Mouse (Mus musculus): Measurements from ENCODE around the gene Ccdc14. TPM values are rescaled to one million over a fixed set of nuclear protein-coding genes. Genes with fewer than 3 reads are reported as not detected.
"Not testable (repeated sequence)": the region's sequence is repeated elsewhere in the genome, so short reads cannot be mapped to it uniquely, and the experiment has no call there.

The Ccdc14 gene
- total and polyA plus RNA-seq, 2 experiments from 2014 or later = 1.8 to 3.4 TPM

DNA sequence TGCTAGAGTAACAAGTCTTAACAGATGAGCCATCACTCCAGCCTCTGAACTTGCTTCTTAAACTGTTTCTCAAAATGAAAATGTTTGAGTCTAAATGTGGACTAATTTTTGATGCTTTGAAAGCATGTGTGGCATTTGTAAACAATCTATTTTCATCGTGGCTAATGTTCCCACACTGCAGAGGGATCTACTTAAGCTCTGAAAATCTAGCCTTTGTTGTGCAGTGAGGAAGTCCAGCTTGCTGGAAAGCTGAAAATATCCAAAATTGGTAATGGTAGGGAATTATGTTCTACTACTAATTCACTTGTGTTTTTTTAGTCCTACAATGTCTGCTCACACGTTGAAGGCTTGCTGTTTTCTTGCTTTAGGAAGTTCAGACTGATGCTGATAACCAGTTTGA, 15.6 kb downstream of the Ccdc14 start:
- H3K4me2 ChIP-seq (ENCODE audit: low read depth, low read length) = no peak overlapping the region
- 81% methylated on average over 2 of the region's 2 CpGs for WGBS
- H3K4me1 ChIP-seq (ENCODE audit: insufficient read depth, low read length) = no peaks in the 10 kb centered on the region
- no peaks in the 10 kb centered on the region for H3K27me3 ChIP-seq (ENCODE audit: insufficient read depth, low read length)
- ATAC-seq (no peak), DNase-seq (ENCODE audit: low spot score) (no peak)
- H3K4me3 ChIP-seq (ENCODE audit: low read length) = no peak overlapping the region
- no peak for TF ChIP-seq CTCF (IDR thresholded peaks at IDR 0.05; ENCODE audit: low read depth)
- H3K9ac ChIP-seq (replicated peaks; ENCODE audit: low read length) = no peak overlapping the region
- H3K27ac ChIP-seq = no peak overlapping the region
- H3K36me3 ChIP-seq (ENCODE audit: insufficient read depth, low read length) = peaks cover 7% of the 10 kb centered on the region; the same call in 1 of the 2 replicates
- no peaks in the 10 kb centered on the region for H3K9me3 ChIP-seq (ENCODE audit: low read length)

DNA sequence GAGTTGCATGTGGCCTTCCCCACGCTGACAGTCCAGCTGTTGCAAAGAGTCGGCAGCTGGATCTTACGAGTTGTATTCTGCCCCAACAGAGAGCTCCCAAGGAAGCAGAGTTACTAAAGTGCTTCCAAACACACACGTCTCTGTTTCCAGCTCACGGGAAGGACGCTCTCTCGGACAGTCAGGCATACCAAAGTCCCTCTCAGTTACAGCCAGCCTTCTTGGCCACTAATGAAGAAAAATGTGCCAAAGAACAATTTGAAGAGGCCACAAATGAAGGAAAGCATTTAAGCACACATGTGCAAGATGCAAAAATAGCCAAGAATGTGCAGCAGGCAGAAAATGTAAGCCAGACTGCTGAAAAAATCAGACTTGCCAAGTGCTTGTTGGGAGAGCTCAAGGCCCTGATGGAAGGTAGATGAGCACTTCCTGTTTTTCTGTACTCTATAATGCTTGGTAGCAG, 16.1 kb downstream of the Ccdc14 start:
- Histone ChIP-seq H3K9ac (replicated peaks; ENCODE audit: low read length) (no peak overlapping the region), H3K4me3 (ENCODE audit: low read length) (no peak overlapping the region), H3K4me2 (ENCODE audit: low read depth, low read length) (no peak overlapping the region), H3K4me1 (ENCODE audit: insufficient read depth, low read length) (no peaks in the 10 kb centered on the region), H3K9me3 (ENCODE audit: low read length) (no peaks in the 10 kb centered on the region), H3K36me3 (ENCODE audit: insufficient read depth, low read length) (peaks cover 7% of the 10 kb centered on the region; the same call in 1 of the 2 replicates), H3K27me3 (ENCODE audit: insufficient read depth, low read length) (no peaks in the 10 kb centered on the region), H3K27ac (no peak overlapping the region)
- ATAC-seq (no peak), DNase-seq (ENCODE audit: low spot score) (no peak)
- 73% methylated on average over 7 of the region's 7 CpGs for WGBS
- TF ChIP-seq CTCF (IDR thresholded peaks at IDR 0.05; ENCODE audit: low read depth) = no peak

DNA sequence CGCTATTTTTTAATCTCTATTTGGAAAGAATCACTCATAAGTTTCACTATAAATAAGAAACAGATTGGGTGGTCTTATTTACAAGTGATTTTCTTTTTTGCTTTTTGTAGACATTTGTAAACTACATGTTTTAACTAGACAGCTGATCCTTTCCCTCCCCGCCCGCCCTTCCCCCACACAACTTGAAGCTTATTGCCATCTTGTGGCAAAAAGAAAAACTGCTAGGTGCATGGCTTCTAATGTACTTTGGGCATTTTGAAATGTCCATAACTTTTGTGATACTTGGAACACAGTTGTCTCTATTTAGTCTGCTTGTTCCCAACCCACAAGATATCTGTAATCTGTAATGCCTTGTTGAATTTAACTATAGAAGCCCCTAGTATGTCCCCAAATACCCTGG, 21.1 kb downstream of the Ccdc14 start:
- ATAC-seq = no peak
- no peak overlapping the region for H3K9ac ChIP-seq (replicated peaks; ENCODE audit: low read length)
- TF ChIP-seq CTCF (IDR thresholded peaks at IDR 0.05; ENCODE audit: low read depth) = peak; percentile 72
- no peak overlapping the region for H3K4me2 ChIP-seq (ENCODE audit: low read depth, low read length)
- peaks cover 5% of the 10 kb centered on the region; the same call in 1 of the 2 replicates for H3K36me3 ChIP-seq (ENCODE audit: insufficient read depth, low read length)
- peak; percentile 66 for DNase-seq (ENCODE audit: low spot score)
- H3K4me1 ChIP-seq (ENCODE audit: insufficient read depth, low read length) = no peaks in the 10 kb centered on the region
- WGBS = 81% methylated on average over 3 of the region's 3 CpGs
- H3K9me3 ChIP-seq (ENCODE audit: low read length) = no peaks in the 10 kb centered on the region
- no peak overlapping the region for H3K4me3 ChIP-seq (ENCODE audit: low read length)
- no peaks in the 10 kb centered on the region for H3K27me3 ChIP-seq (ENCODE audit: insufficient read depth, low read length)
- H3K27ac ChIP-seq = no peak overlapping the region

GRCm38 (mm10) chr16:34725156-34725555, 34.7 kb downstream of the Ccdc14 start:
- H3K36me3 ChIP-seq (ENCODE audit: insufficient read depth, low read length) = no peaks in the 10 kb centered on the region
- H3K27ac ChIP-seq = no peak overlapping the region
- ATAC-seq (no peak), DNase-seq (ENCODE audit: low spot score) (no peak)
- no peaks in the 10 kb centered on the region for H3K4me1 ChIP-seq (ENCODE audit: insufficient read depth, low read length)
- H3K27me3 ChIP-seq (ENCODE audit: insufficient read depth, low read length) = no peaks in the 10 kb centered on the region
- H3K9me3 ChIP-seq (ENCODE audit: low read length) = no peaks in the 10 kb centered on the region
- WGBS = 94% methylated on average over 3 of the region's 3 CpGs
- no peak overlapping the region for H3K4me2 ChIP-seq (ENCODE audit: low read depth, low read length)
- H3K4me3 ChIP-seq (ENCODE audit: low read length) = no peak overlapping the region
- H3K9ac ChIP-seq (replicated peaks; ENCODE audit: low read length) = no peak overlapping the region
- TF ChIP-seq CTCF (IDR thresholded peaks at IDR 0.05; ENCODE audit: low read depth) = no peak

- H3K36me3 ChIP-seq (ENCODE audit: insufficient read depth, low read length); H3K27ac ChIP-seq; H3K4me1 ChIP-seq (ENCODE audit: insufficient read depth, low read length); H3K27me3 ChIP-seq (ENCODE audit: insufficient read depth, low read length); DNase-seq (ENCODE audit: low spot score); H3K9ac ChIP-seq (replicated peaks; ENCODE audit: low read length); H3K4me3 ChIP-seq (ENCODE audit: low read length); ATAC-seq; H3K9me3 ChIP-seq (ENCODE audit: low read length); H3K4me2 ChIP-seq (ENCODE audit: low read depth, low read length): not testable (repeated sequence)
Measured at GRCm38 (mm10) chr16:34728610-34729009, 38.2 kb downstream of the Ccdc14 start.

DNA sequence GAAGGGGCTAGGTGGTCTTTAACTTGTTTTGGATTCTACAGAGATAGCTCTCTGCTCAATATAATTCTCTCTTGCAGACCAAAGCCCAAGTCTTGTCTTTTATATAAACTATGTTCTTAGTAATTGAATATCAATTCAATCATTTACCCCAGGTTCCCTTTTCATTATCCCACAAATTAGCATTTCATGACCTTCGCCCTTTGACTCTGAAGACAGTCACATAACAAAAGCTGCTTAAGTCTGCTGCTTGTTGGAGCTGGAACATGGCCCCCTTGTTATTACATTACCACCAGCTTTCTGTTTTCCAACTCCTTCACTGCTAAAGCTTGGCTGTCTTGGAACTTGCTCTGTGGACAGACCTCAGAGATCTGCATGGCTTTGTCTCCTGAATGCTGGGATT, 39.0 kb downstream of the Ccdc14 start:
- Histone ChIP-seq H3K4me1 (ENCODE audit: insufficient read depth, low read length) (no peaks in the 10 kb centered on the region), H3K9ac (replicated peaks; ENCODE audit: low read length) (no peak overlapping the region), H3K27ac (no peak overlapping the region), H3K27me3 (ENCODE audit: insufficient read depth, low read length) (no peaks in the 10 kb centered on the region), H3K9me3 (ENCODE audit: low read length) (no peaks in the 10 kb centered on the region), H3K4me2 (ENCODE audit: low read depth, low read length) (no peak overlapping the region), H3K4me3 (ENCODE audit: low read length) (no peak overlapping the region), H3K36me3 (ENCODE audit: insufficient read depth, low read length) (no peaks in the 10 kb centered on the region)
- WGBS = 94% methylated on average over 1 of the region's 1 CpGs
- DNase-seq (ENCODE audit: low spot score) (no peak), ATAC-seq (no peak)
- no peak for TF ChIP-seq CTCF (IDR thresholded peaks at IDR 0.05; ENCODE audit: low read depth)

DNA sequence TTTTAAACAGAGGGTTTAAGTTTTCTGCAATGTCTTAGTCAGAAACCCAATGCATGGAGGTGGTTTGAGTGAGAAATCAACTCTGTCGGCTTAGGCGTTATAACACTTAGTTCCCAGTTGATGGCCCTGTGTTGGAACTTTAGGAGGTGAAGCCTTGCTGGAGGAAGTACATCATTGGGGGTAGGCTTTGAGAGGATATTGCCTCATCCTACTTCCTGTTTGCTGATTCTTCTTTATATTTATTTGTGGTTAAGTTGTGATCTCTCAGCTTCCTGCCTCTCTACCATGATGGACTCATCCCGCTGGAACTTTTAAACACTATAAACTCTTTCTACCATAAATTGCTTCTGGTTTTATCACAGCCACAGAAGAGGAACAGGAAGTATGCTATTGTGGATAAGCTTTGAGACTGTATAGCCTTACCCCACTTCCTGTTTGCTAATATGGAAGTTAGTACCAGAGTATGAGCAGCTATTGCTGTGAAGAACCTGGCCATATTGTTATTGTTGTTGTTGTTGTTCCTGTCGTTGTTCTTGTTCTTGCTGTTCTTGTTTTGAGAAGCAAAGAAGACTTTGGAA, 48.3 kb downstream of the Ccdc14 start:
- no peaks in the 10 kb centered on the region for H3K4me1 ChIP-seq (ENCODE audit: insufficient read depth, low read length)
- no peaks in the 10 kb centered on the region for H3K36me3 ChIP-seq (ENCODE audit: insufficient read depth, low read length)
- no peak overlapping the region for H3K27ac ChIP-seq
- ATAC-seq (no peak), DNase-seq (ENCODE audit: low spot score) (no peak)
- no peak overlapping the region for H3K4me3 ChIP-seq (ENCODE audit: low read length)
- no peak overlapping the region for H3K9ac ChIP-seq (replicated peaks; ENCODE audit: low read length)
- 92% methylated on average over 4 of the region's 4 CpGs for WGBS
- no peaks in the 10 kb centered on the region for H3K9me3 ChIP-seq (ENCODE audit: low read length)
- TF ChIP-seq CTCF (IDR thresholded peaks at IDR 0.05; ENCODE audit: low read depth) = no peak
- no peak overlapping the region for H3K4me2 ChIP-seq (ENCODE audit: low read depth, low read length)
- H3K27me3 ChIP-seq (ENCODE audit: insufficient read depth, low read length) = 0 out of 2 replicates have a peak, but pooled peaks cover 5% of the 10 kb centered on the region
